Mouse (Mus musculus): ENCODE results near the gene Polr2c. TPM values are rescaled to one million over a fixed set of nuclear protein-coding genes. Genes with fewer than 3 reads are reported as not detected.

The Polr2c gene
- total and polyA plus RNA-seq, 2 experiments from 2014 or later = 112 to 121 TPM

- Histone ChIP-seq H3K27me3 (ENCODE audit: control insufficient read depth, insufficient read depth, low read length) (no peaks in the 10 kb centered on the region), H3K4me3 (ENCODE audit: low read depth, low read length) (no peak overlapping the region), H3K9me3 (replicated peaks; ENCODE audit: control insufficient read depth, low read length) (no peaks in the 10 kb centered on the region), H3K27ac (ENCODE audit: low read depth) (no peak overlapping the region), H3K36me3 (replicated peaks; ENCODE audit: control insufficient read depth, insufficient read depth, low read length) (peaks cover 55% of the 10 kb centered on the region), H3K4me1 (ENCODE audit: control insufficient read depth, insufficient read depth) (peaks cover 12% of the 10 kb centered on the region), H3K4me2 (ENCODE audit: low read depth, low read length) (no peak overlapping the region), H3K9ac (replicated peaks; ENCODE audit: low read depth, low read length) (no peak overlapping the region)
- no peak for ATAC-seq (ENCODE audit: insufficient read depth, low read depth)
- TF ChIP-seq EP300 (IDR thresholded peaks at IDR 0.05; ENCODE audit: low read depth) (no peak), CTCF (IDR thresholded peaks at IDR 0.05; ENCODE audit: low read depth) (no peak)
- DNase-seq (ENCODE audit: low spot score) = no peak
- WGBS = 79% methylated on average over 9 of the region's 9 CpGs
These were observed 9.7 kb downstream of the Polr2c start for GRCm38 (mm10) chr8:94866921-94867320.

DNA sequence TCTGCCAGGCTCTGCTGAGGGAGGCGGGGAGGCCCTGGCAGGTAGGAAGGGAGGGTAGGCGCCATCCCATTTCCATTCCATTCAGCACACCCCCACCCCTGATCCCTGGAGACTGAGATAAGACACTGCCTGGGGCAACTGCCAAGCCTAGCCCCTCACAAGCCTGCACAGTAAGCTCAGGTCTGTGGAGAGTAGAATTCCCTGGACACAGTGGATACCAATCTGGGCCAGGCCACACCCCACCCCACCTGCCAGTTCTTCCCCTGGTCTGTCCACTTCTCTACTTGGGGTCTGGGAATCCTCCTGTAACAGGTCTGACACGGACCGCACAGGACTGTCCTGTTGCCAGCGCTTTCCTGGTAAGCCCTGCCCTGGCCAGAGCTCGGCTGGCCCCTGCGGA is 11.9 kb downstream of the Polr2c start:
- no peaks in the 10 kb centered on the region for H3K9me3 ChIP-seq (replicated peaks; ENCODE audit: control insufficient read depth, low read length)
- 38% methylated on average over 7 of the region's 7 CpGs for WGBS
- 0 out of 2 replicates have a peak overlapping the region, but pooled peaks have one; percentile 11 for H3K4me2 ChIP-seq (ENCODE audit: low read depth, low read length)
- no peak overlapping the region for H3K27ac ChIP-seq (ENCODE audit: low read depth)
- H3K4me1 ChIP-seq (ENCODE audit: control insufficient read depth, insufficient read depth) = peaks cover 12% of the 10 kb centered on the region
- H3K27me3 ChIP-seq (ENCODE audit: control insufficient read depth, insufficient read depth, low read length) = no peaks in the 10 kb centered on the region
- H3K9ac ChIP-seq (replicated peaks; ENCODE audit: low read depth, low read length) = no peak overlapping the region; the same call in 1 of the 2 replicates
- H3K4me3 ChIP-seq (ENCODE audit: low read depth, low read length) = no peak overlapping the region
- H3K36me3 ChIP-seq (replicated peaks; ENCODE audit: control insufficient read depth, insufficient read depth, low read length) = peaks cover 39% of the 10 kb centered on the region
- ATAC-seq (ENCODE audit: insufficient read depth, low read depth) (no peak), DNase-seq (ENCODE audit: low spot score) (no peak)
- no peak for TF ChIP-seq EP300 (IDR thresholded peaks at IDR 0.05; ENCODE audit: low read depth)
- TF ChIP-seq CTCF (IDR thresholded peaks at IDR 0.05; ENCODE audit: low read depth) = no peak

GRCm38 (mm10) chr8:94870003-94870402 is 12.8 kb downstream of the Polr2c start:
- DNase-seq (ENCODE audit: low spot score) (no peak), ATAC-seq (ENCODE audit: insufficient read depth, low read depth) (no peak)
- peaks cover 13% of the 10 kb centered on the region for H3K4me1 ChIP-seq (ENCODE audit: control insufficient read depth, insufficient read depth)
- H3K27ac ChIP-seq (ENCODE audit: low read depth) = no peak overlapping the region
- H3K27me3 ChIP-seq (ENCODE audit: control insufficient read depth, insufficient read depth, low read length) = no peaks in the 10 kb centered on the region
- TF ChIP-seq EP300 (IDR thresholded peaks at IDR 0.05; ENCODE audit: low read depth) (no peak), CTCF (IDR thresholded peaks at IDR 0.05; ENCODE audit: low read depth) (no peak)
- peaks cover 31% of the 10 kb centered on the region for H3K36me3 ChIP-seq (replicated peaks; ENCODE audit: control insufficient read depth, insufficient read depth, low read length)
- H3K9me3 ChIP-seq (replicated peaks; ENCODE audit: control insufficient read depth, low read length) = no peaks in the 10 kb centered on the region
- H3K9ac ChIP-seq (replicated peaks; ENCODE audit: low read depth, low read length) = no peak overlapping the region
- H3K4me2 ChIP-seq (ENCODE audit: low read depth, low read length) = peak overlapping the region; percentile 64
- H3K4me3 ChIP-seq (ENCODE audit: low read depth, low read length) = peak overlapping the region; percentile 35
- 49% methylated on average over 4 of the region's 4 CpGs for WGBS

- 27% methylated on average over 22 of the region's 22 CpGs for WGBS
- peak overlapping the region; percentile 35 for H3K4me3 ChIP-seq (ENCODE audit: low read depth, low read length)
- H3K4me1 ChIP-seq (ENCODE audit: control insufficient read depth, insufficient read depth) = peaks cover 19% of the 10 kb centered on the region
- ATAC-seq (ENCODE audit: insufficient read depth, low read depth) (no peak), DNase-seq (ENCODE audit: low spot score) (no peak)
- H3K9ac ChIP-seq (replicated peaks; ENCODE audit: low read depth, low read length) = peak overlapping the region; percentile 35
- TF ChIP-seq EP300 (IDR thresholded peaks at IDR 0.05; ENCODE audit: low read depth) (no peak), CTCF (IDR thresholded peaks at IDR 0.05; ENCODE audit: low read depth) (no peak)
- H3K4me2 ChIP-seq (ENCODE audit: low read depth, low read length) = peak overlapping the region; percentile 64
- H3K36me3 ChIP-seq (replicated peaks; ENCODE audit: control insufficient read depth, insufficient read depth, low read length) = peaks cover 25% of the 10 kb centered on the region
- no peaks in the 10 kb centered on the region for H3K27me3 ChIP-seq (ENCODE audit: control insufficient read depth, insufficient read depth, low read length)
- H3K27ac ChIP-seq (ENCODE audit: low read depth) = no peak overlapping the region
- H3K9me3 ChIP-seq (replicated peaks; ENCODE audit: control insufficient read depth, low read length) = no peaks in the 10 kb centered on the region
These were observed 13.3 kb downstream of the Polr2c start for GRCm38 (mm10) chr8:94870474-94871107.

DNA sequence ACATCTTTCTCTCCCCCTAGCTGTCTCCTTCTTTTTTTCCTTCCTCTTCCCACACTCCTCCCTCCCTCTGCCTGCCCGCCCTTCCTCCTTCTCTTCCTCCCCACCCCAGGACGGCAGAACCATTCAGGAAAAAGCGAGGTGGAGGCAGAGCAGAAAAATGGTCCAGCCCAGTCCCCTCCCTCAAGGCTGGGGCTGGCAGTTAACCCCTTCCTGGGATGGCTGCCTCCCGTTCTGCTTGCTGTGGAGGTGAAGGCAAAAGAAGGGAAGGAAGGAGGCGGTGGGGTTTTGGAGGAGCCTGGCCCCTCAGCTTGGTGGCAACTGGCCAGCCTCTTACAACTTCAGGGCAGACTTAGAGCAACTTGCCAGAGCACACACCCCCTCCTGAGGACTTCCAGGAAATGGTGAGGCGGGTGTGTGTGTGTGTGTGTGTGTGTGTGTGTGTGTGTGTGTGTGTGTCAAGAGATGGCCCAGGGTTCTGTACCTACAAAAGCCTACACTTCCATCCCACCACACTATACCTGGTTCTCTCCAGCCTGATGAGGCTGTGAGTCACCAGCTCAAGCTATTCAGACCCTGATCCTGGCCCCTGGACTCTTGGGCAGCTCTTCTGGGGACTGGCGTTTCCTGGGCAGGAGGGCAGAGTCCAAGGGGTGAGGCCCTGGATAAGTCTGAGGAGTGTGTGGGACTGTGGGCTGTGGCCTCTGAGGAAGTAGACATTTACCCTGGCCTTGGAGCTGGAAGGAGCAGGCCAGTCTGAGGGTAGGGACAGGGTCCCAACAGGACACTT is 14.1 kb downstream of the Polr2c start:
- Histone ChIP-seq H3K27ac (ENCODE audit: low read depth) (0 out of 2 replicates have a peak overlapping the region, but pooled peaks have one; percentile 22), H3K27me3 (ENCODE audit: control insufficient read depth, insufficient read depth, low read length) (no peaks in the 10 kb centered on the region), H3K9me3 (replicated peaks; ENCODE audit: control insufficient read depth, low read length) (no peaks in the 10 kb centered on the region), H3K4me3 (ENCODE audit: low read depth, low read length) (peak overlapping the region; percentile 35), H3K36me3 (replicated peaks; ENCODE audit: control insufficient read depth, insufficient read depth, low read length) (peaks cover 18% of the 10 kb centered on the region), H3K9ac (replicated peaks; ENCODE audit: low read depth, low read length) (peak overlapping the region; percentile 35), H3K4me1 (ENCODE audit: control insufficient read depth, insufficient read depth) (peaks cover 22% of the 10 kb centered on the region), H3K4me2 (ENCODE audit: low read depth, low read length) (peak overlapping the region; percentile 64)
- DNase-seq (ENCODE audit: low spot score) (peak; percentile 47), ATAC-seq (ENCODE audit: insufficient read depth, low read depth) (peak; percentile 48)
- 21% methylated on average over 6 of the region's 7 CpGs for WGBS
- TF ChIP-seq EP300 (IDR thresholded peaks at IDR 0.05; ENCODE audit: low read depth) = no peak
- TF ChIP-seq CTCF (IDR thresholded peaks at IDR 0.05; ENCODE audit: low read depth) = no peak
